Mouse (Mus musculus) testis, adult 2 months (tissue): ENCODE results near the gene Hyal1. TPM values are rescaled to one million over a fixed set of nuclear protein-coding genes. Genes with fewer than 3 reads are reported as not detected.
"Not testable (repeated sequence)": the region's sequence is repeated elsewhere in the genome, so short reads cannot be mapped to it uniquely, and the experiment has no call there.

ENCODE experiments used
- H3K27ac ChIP-seq: fragments of 200-500 bp; 2 replicates; pipeline ENCODE4 v1.5.1; 2012; ENCODE audit warnings: low read depth, low read length; ENCODE audit not compliant: control insufficient read depth, insufficient read depth
- H3K27me3 ChIP-seq: fragments of 200-500 bp; 2 replicates; pipeline ENCODE4 v1.6.1; 2012; ENCODE audit warnings: mild to moderate bottlenecking, low read length, moderate library complexity; ENCODE audit not compliant: control insufficient read depth, insufficient read depth
- H3K36me3 ChIP-seq: fragments of 200-500 bp; 2 replicates; pipeline ENCODE4 v1.6.1; 2012; ENCODE audit warnings: mild to moderate bottlenecking, low read length; ENCODE audit not compliant: control insufficient read depth, insufficient read depth
- H3K4me1 ChIP-seq: fragments of 200-500 bp; 2 replicates; pipeline ENCODE4 v1.6.1; 2012; ENCODE audit warnings: low read length; ENCODE audit not compliant: control insufficient read depth, insufficient read depth
- H3K4me3 ChIP-seq: fragments of 200-500 bp; 2 replicates; pipeline ENCODE4 v1.5.1; 2012; ENCODE audit warnings: low read depth, mild to moderate bottlenecking, low read length, moderate library complexity, mixed read lengths; ENCODE audit not compliant: control insufficient read depth
- CTCF ChIP-seq: fragments of 200-500 bp; IDR thresholded peaks from 2 replicates; pipeline ENCODE4 v1.5.1; 2012; ENCODE audit warnings: low read depth, mild to moderate bottlenecking, inconsistent platforms, low read length, moderate library complexity; ENCODE audit not compliant: control insufficient read depth, insufficient read depth, insufficient replicate concordance
- POLR2A ChIP-seq: fragments of 200-500 bp; IDR thresholded peaks from 2 replicates; pipeline ENCODE4 v1.6.1; 2012; ENCODE audit warnings: low read depth, mild to moderate bottlenecking, inconsistent platforms, low read length, moderate library complexity; ENCODE audit not compliant: control insufficient read depth
- polyA plus RNA-seq: library from polyadenylated mRNA; depleted of rRNA; stranded (reverse); fragments of >200 nt; gene quantifications from 2 replicates; pipeline ENCODE4 v1.2.3, GENCODE M21; 2012

Gene Hyal1
- polyA plus RNA-seq, 1 experiment = 4.0 TPM

- TF ChIP-seq POLR2A (peak; percentile 38; the same call in 1 of the 2 replicates), CTCF (no peak)
- Histone ChIP-seq H3K27me3 (no peaks in the 10 kb centered on the region), H3K27ac (peak overlapping the region; percentile 93), H3K36me3 (no peaks in the 10 kb centered on the region; the same call in 1 of the 2 replicates), H3K4me1 (peaks cover 10% of the 10 kb centered on the region), H3K4me3 (peak overlapping the region; percentile 88)
Observed at GRCm38 (mm10) chr9:107555031-107555457, 21.7 kb upstream of the Hyal1 start.

GRCm38 (mm10) chr9:107555701-107556100 is 21.0 kb upstream of the Hyal1 start:
- no peak for TF ChIP-seq POLR2A
- no peak for TF ChIP-seq CTCF
- Histone ChIP-seq H3K4me1 (peaks cover 10% of the 10 kb centered on the region), H3K27me3 (no peaks in the 10 kb centered on the region), H3K4me3 (peak overlapping the region; percentile 88), H3K36me3 (no peaks in the 10 kb centered on the region; the same call in 1 of the 2 replicates), H3K27ac (peak overlapping the region; percentile 93)

GRCm38 (mm10) chr9:107556346-107556745 is 20.4 kb upstream of the Hyal1 start:
- Histone ChIP-seq H3K36me3 (no peaks in the 10 kb centered on the region; the same call in 1 of the 2 replicates), H3K4me3 (peak overlapping the region; percentile 57), H3K4me1 (peaks cover 10% of the 10 kb centered on the region), H3K27me3 (no peaks in the 10 kb centered on the region), H3K27ac (no peak overlapping the region)
- TF ChIP-seq CTCF = no peak
- TF ChIP-seq POLR2A = no peak

GRCm38 (mm10) chr9:107563029-107563581 is 13.6 kb upstream of the Hyal1 start, which contains the start of gene Tusc2:
TSS of gene Tusc2 (plus strand) at chr9:107563255.
- H3K4me1 ChIP-seq = peaks cover 16% of the 10 kb centered on the region
- H3K36me3 ChIP-seq = no peaks in the 10 kb centered on the region; the same call in 1 of the 2 replicates
- peak within 1 kb of the TSS; percentile 58 for H3K27ac ChIP-seq
- TF ChIP-seq CTCF = no peak
- TF ChIP-seq POLR2A = peak; percentile 79
- H3K4me3 ChIP-seq = peak within 1 kb of the TSS; percentile 91
- H3K27me3 ChIP-seq = no peaks in the 10 kb centered on the region

- H3K27me3 ChIP-seq, H3K4me3 ChIP-seq, H3K27ac ChIP-seq, H3K36me3 ChIP-seq: not testable (repeated sequence)
- peaks cover 30% of the 10 kb centered on the region for H3K4me1 ChIP-seq
Observed at GRCm38 (mm10) chr9:107565556-107565955, 11.2 kb upstream of the Hyal1 start.

- H3K4me3 ChIP-seq = no peak overlapping the region
- no peaks in the 10 kb centered on the region; the same call in 1 of the 2 replicates for H3K36me3 ChIP-seq
- H3K27ac ChIP-seq = no peak overlapping the region
Observed at GRCm38 (mm10) chr9:107566041-107566709, 10.6 kb upstream of the Hyal1 start.

GRCm38 (mm10) chr9:107566855-107567254 is 9.9 kb upstream of the Hyal1 start:
- no peaks in the 10 kb centered on the region for H3K36me3 ChIP-seq
- H3K27me3 ChIP-seq = no peaks in the 10 kb centered on the region
- no peak overlapping the region for H3K27ac ChIP-seq
- no peak for TF ChIP-seq POLR2A
- no peak for TF ChIP-seq CTCF
- no peak overlapping the region for H3K4me3 ChIP-seq
- peaks cover 30% of the 10 kb centered on the region for H3K4me1 ChIP-seq

More at GRCm38 (mm10) chr9:107566041-107566709, 10.6 kb upstream of the Hyal1 start:
- H3K4me1 ChIP-seq = peaks cover 30% of the 10 kb centered on the region
- no peaks in the 10 kb centered on the region for H3K27me3 ChIP-seq
- TF ChIP-seq CTCF (peak; percentile 82; the same call in 1 of the 2 replicates), POLR2A (no peak)
